Mouse (Mus musculus): ENCODE results near the gene Ppan. TPM values are rescaled to one million over a fixed set of nuclear protein-coding genes. Genes with fewer than 3 reads are reported as not detected.

Ppan gene
- 10.1 and 15.6 TPM in 2 replicates for polyA plus RNA-seq (2021; fragmentation: Nextera tagmentation)
- long read RNA-seq, experiment 1, transcript Ppan-201 (11 exons, 1,670 nt): major isoform, 46 of 85 reads
- long read RNA-seq, experiment 1, partial matches to known transcripts: 14 of 85 reads
- long read RNA-seq, experiment 1, other reads (novel, unspliced or antisense): 24 of 85 reads
- long read RNA-seq, experiment 2, transcript Ppan-201 (11 exons, 1,670 nt): major isoform, 14 of 16 reads
- long read RNA-seq, experiment 2, partial matches to known transcripts: 2 of 16 reads
- long read RNA-seq, experiment 2, other reads (novel, unspliced or antisense): 0 of 16 reads

GRCm38 (mm10) chr9:20887704-20888385, at the start of gene Ppan:
Gene Ppan, plus strand, starts transcription at chr9:20888175.

GRCm38 (mm10) chr9:20868448-20869001, 19.4 kb upstream of the Ppan start, which contains the start of gene A230050P20Rik:
Gene A230050P20Rik, plus strand, starts transcription at chr9:20868642.

GRCm38 (mm10) chr9:20879097-20879792, 8.7 kb upstream of the Ppan start, which contains the start of gene Angptl6:
Gene Angptl6, minus strand, starts transcription at chr9:20879727.

GRCm38 (mm10) chr9:20898511-20899073, 10.6 kb downstream of the Ppan start, which contains the start of gene Eif3g:
Gene Eif3g, minus strand, starts transcription at chr9:20898623.

Other genes with a start within 250 kb of the Ppan start
- gene Ubl5, start 245.3 kb upstream of the Ppan start, polyA plus RNA-seq (2021; fragmentation: Nextera tagmentation): 894 and 916 TPM in 2 replicates
- gene Fbxl12, start 243.4 kb upstream of the Ppan start, polyA plus RNA-seq (2021; fragmentation: Nextera tagmentation): 6.9 and 8.7 TPM in 2 replicates
- gene Pin1, start 236.1 kb upstream of the Ppan start, polyA plus RNA-seq (2021; fragmentation: Nextera tagmentation): 57.8 and 76.3 TPM in 2 replicates
- 75.4 and 151 TPM in 2 replicates for gene Olfm2, start 141.8 kb upstream of the Ppan start, polyA plus RNA-seq (2021; fragmentation: Nextera tagmentation)
- gene Col5a3, start 73.1 kb upstream of the Ppan start, polyA plus RNA-seq (2021; fragmentation: Nextera tagmentation): 0.04 TPM in 1 of 2 replicates, not detected in the other
- not detected in 2 replicates for gene Rdh8, start 69.7 kb upstream of the Ppan start, polyA plus RNA-seq (2021; fragmentation: Nextera tagmentation)
- 31.5 and 53.5 TPM in 2 replicates for gene A230050P20Rik, start 19.5 kb upstream of the Ppan start, polyA plus RNA-seq (2021; fragmentation: Nextera tagmentation)
- 18.3 and 24.4 TPM in 2 replicates for gene Angptl6, start 8.4 kb upstream of the Ppan start, polyA plus RNA-seq (2021; fragmentation: Nextera tagmentation)
- gene Eif3g, start 10.4 kb downstream of the Ppan start, polyA plus RNA-seq (2021; fragmentation: Nextera tagmentation): 173 and 203 TPM in 2 replicates
- gene Dnmt1, start 71.7 kb downstream of the Ppan start, polyA plus RNA-seq (2021; fragmentation: Nextera tagmentation): 9.2 TPM in 2 replicates
- gene S1pr2, start 88.6 kb downstream of the Ppan start, polyA plus RNA-seq (2021; fragmentation: Nextera tagmentation): 1.8 and 2.1 TPM in 2 replicates
- gene Mrpl4, start 114.6 kb downstream of the Ppan start, polyA plus RNA-seq (2021; fragmentation: Nextera tagmentation): 126 and 147 TPM in 2 replicates
- gene Icam1, start 127.8 kb downstream of the Ppan start, polyA plus RNA-seq (2021; fragmentation: Nextera tagmentation): 1.4 and 1.5 TPM in 2 replicates
- gene Icam4, start 141.2 kb downstream of the Ppan start, polyA plus RNA-seq (2021; fragmentation: Nextera tagmentation): 3.2 and 3.8 TPM in 2 replicates
- gene Icam5, start 143.9 kb downstream of the Ppan start, polyA plus RNA-seq (2021; fragmentation: Nextera tagmentation): 68.4 and 74.1 TPM in 2 replicates
- not detected in 2 replicates for gene Zglp1, start 178.9 kb downstream of the Ppan start, polyA plus RNA-seq (2021; fragmentation: Nextera tagmentation)
- 0.46 and 0.58 TPM in 2 replicates for gene Gm49373, start 184.9 kb downstream of the Ppan start, polyA plus RNA-seq (2021; fragmentation: Nextera tagmentation)
- 212 and 230 TPM in 2 replicates for gene Fdx1l, start 185.4 kb downstream of the Ppan start, polyA plus RNA-seq (2021; fragmentation: Nextera tagmentation)
- gene Gm38431, start 203.8 kb downstream of the Ppan start, polyA plus RNA-seq (2021; fragmentation: Nextera tagmentation): 5.8 and 7.4 TPM in 2 replicates
- 4.0 and 8.1 TPM in 2 replicates for gene Raver1, start 203.8 kb downstream of the Ppan start, polyA plus RNA-seq (2021; fragmentation: Nextera tagmentation)
- 2.4 and 2.9 TPM in 2 replicates for gene Tyk2, start 243.1 kb downstream of the Ppan start, polyA plus RNA-seq (2021; fragmentation: Nextera tagmentation)